Mouse (Mus musculus) limb, embryonic 12.5 days (tissue): ENCODE measurements around the gene Chd9. TPM values are rescaled to one million over a fixed set of nuclear protein-coding genes. Genes with fewer than 3 reads are reported as not detected.

ENCODE experiments used
- ATAC-seq: fragments of 200-750 bp; cut with Nextera tagmentation; 2 replicates; pipeline ENCODE4 v1.8.0; 2017; ENCODE audit warnings: low read depth, moderate TSS enrichment; ENCODE audit not compliant: insufficient number of reproducible peaks, insufficient read depth, low FRiP score, low TSS enrichment
- H3K27ac ChIP-seq: fragments of 300-500 bp; sonication (generic); 2 replicates; pipeline ENCODE4 v1.5.1; 2016; ENCODE audit warnings: mild to moderate bottlenecking, moderate library complexity
- H3K27me3 ChIP-seq: fragments of 300-500 bp; sonication (generic); 2 replicates; pipeline ENCODE4 v1.6.1; 2016; ENCODE audit warnings: mild to moderate bottlenecking, moderate library complexity
- H3K36me3 ChIP-seq: fragments of 300-500 bp; sonication (generic); 2 replicates; pipeline ENCODE4 v1.6.1; 2016; ENCODE audit warnings: mild to moderate bottlenecking, moderate library complexity
- H3K4me1 ChIP-seq: fragments of 300-500 bp; sonication (generic); replicated peaks from 2 replicates; pipeline ENCODE4 v1.6.1; 2016
- H3K4me2 ChIP-seq: fragments of 300-500 bp; sonication (generic); 2 replicates; pipeline ENCODE4 v1.6.1; 2016; ENCODE audit warnings: mild to moderate bottlenecking, moderate library complexity
- H3K4me3 ChIP-seq: fragments of 300-500 bp; sonication (generic); replicated peaks from 2 replicates; pipeline ENCODE4 v1.5.1; 2016; ENCODE audit warnings: mild to moderate bottlenecking
- H3K9ac ChIP-seq: fragments of 300-500 bp; sonication (generic); replicated peaks from 2 replicates; pipeline ENCODE4 v1.6.1; 2016; ENCODE audit warnings: mild to moderate bottlenecking, moderate library complexity
- H3K9me3 ChIP-seq: fragments of 300-500 bp; sonication (generic); 2 replicates; pipeline ENCODE4 v1.6.1; 2016; ENCODE audit warnings: mild to moderate bottlenecking, moderate library complexity
- WGBS: fragments of 180-500 bp; shearing (Covaris S2); methylation state at CpG from one replicate; pipeline ENCODE4 v1.1.7; 2016; 5-methylcytosine and 5-hydroxymethylcytosine counted together
- polyA plus RNA-seq: library from polyadenylated mRNA; unstranded; fragments of >200 nt; fragmentation: Nextera tagmentation; extraction: Ambion mirVana; gene quantifications from 2 replicates; pipeline ENCODE4 v1.2.1, GENCODE M21; 2016

The Chd9 gene
- polyA plus RNA-seq, 1 experiment from 2014 or later = 81.2 TPM

GRCm38 (mm10) chr8:91036905-91037304, 208.8 kb downstream of the Chd9 start:
- ATAC-seq = no peak
- Histone ChIP-seq H3K9me3 (no peaks in the 10 kb centered on the region), H3K36me3 (peaks cover 94% of the 10 kb centered on the region), H3K4me1 (no peaks in the 10 kb centered on the region), H3K9ac (no peak overlapping the region), H3K27ac (no peak overlapping the region), H3K4me3 (no peak overlapping the region), H3K27me3 (no peaks in the 10 kb centered on the region), H3K4me2 (no peak overlapping the region)
- WGBS = 79% methylated on average over 6 of the region's 6 CpGs

- H3K36me3 ChIP-seq = peaks cover 97% of the 10 kb centered on the region
These were observed 210.5 kb downstream of the Chd9 start for GRCm38 (mm10) chr8:91038637-91039036.

GRCm38 (mm10) chr8:91046370-91046769, 218.2 kb downstream of the Chd9 start:
- H3K36me3 ChIP-seq = peaks cover 83% of the 10 kb centered on the region
- no peak for ATAC-seq
- H3K4me3 ChIP-seq = no peak overlapping the region
- H3K27ac ChIP-seq = no peak overlapping the region
- no peaks in the 10 kb centered on the region for H3K27me3 ChIP-seq
- H3K4me2 ChIP-seq = no peak overlapping the region
- H3K9me3 ChIP-seq = no peaks in the 10 kb centered on the region
- no peaks in the 10 kb centered on the region; the same call in 1 of the 2 replicates for H3K4me1 ChIP-seq
- WGBS = 87% methylated on average over 4 of the region's 4 CpGs
- no peak overlapping the region for H3K9ac ChIP-seq

More at GRCm38 (mm10) chr8:91038637-91039036, 210.5 kb downstream of the Chd9 start:
- 93% methylated on average over 1 of the region's 1 CpGs for WGBS
- no peak overlapping the region for H3K4me3 ChIP-seq
- H3K4me1 ChIP-seq = no peaks in the 10 kb centered on the region
- H3K27ac ChIP-seq = no peak overlapping the region
- no peak overlapping the region for H3K9ac ChIP-seq
- ATAC-seq = no peak
- H3K4me2 ChIP-seq = no peak overlapping the region
- H3K27me3 ChIP-seq = no peaks in the 10 kb centered on the region
- H3K9me3 ChIP-seq = no peaks in the 10 kb centered on the region

GRCm38 (mm10) chr8:91051037-91051436, 222.9 kb downstream of the Chd9 start:
- no peak overlapping the region for H3K9ac ChIP-seq
- no peaks in the 10 kb centered on the region for H3K9me3 ChIP-seq
- H3K4me1 ChIP-seq = no peaks in the 10 kb centered on the region; the same call in 1 of the 2 replicates
- H3K27me3 ChIP-seq = no peaks in the 10 kb centered on the region
- H3K27ac ChIP-seq = peak overlapping the region; percentile 43; the same call in 1 of the 2 replicates
- ATAC-seq = no peak
- 49% methylated on average over 8 of the region's 8 CpGs for WGBS
- H3K36me3 ChIP-seq = peaks cover 65% of the 10 kb centered on the region
- no peak overlapping the region for H3K4me3 ChIP-seq
- no peak overlapping the region for H3K4me2 ChIP-seq

- no peak overlapping the region for H3K9ac ChIP-seq
- WGBS = 83% methylated on average over 4 of the region's 4 CpGs
- H3K4me1 ChIP-seq = no peaks in the 10 kb centered on the region; the same call in 1 of the 2 replicates
- H3K9me3 ChIP-seq = no peaks in the 10 kb centered on the region
- peaks cover 49% of the 10 kb centered on the region for H3K36me3 ChIP-seq
- ATAC-seq = no peak
- no peak overlapping the region for H3K4me3 ChIP-seq
- H3K27me3 ChIP-seq = no peaks in the 10 kb centered on the region
- no peak overlapping the region for H3K4me2 ChIP-seq
- no peak overlapping the region for H3K27ac ChIP-seq
These were observed 226.3 kb downstream of the Chd9 start for GRCm38 (mm10) chr8:91054418-91054817.

- WGBS = 31% methylated on average over 3 of the region's 3 CpGs
- no peak overlapping the region for H3K27ac ChIP-seq
- no peak for ATAC-seq
These were observed 228.7 kb downstream of the Chd9 start for GRCm38 (mm10) chr8:91056848-91057247.

GRCm38 (mm10) chr8:91059086-91059578, 231.0 kb downstream of the Chd9 start:
- Histone ChIP-seq H3K4me3 (no peak overlapping the region), H3K36me3 (peaks cover 18% of the 10 kb centered on the region; the same call in 1 of the 2 replicates), H3K4me2 (no peak overlapping the region), H3K4me1 (no peaks in the 10 kb centered on the region; the same call in 1 of the 2 replicates), H3K9ac (no peak overlapping the region), H3K27ac (no peak overlapping the region), H3K27me3 (no peaks in the 10 kb centered on the region), H3K9me3 (no peaks in the 10 kb centered on the region)
- no peak for ATAC-seq

More at GRCm38 (mm10) chr8:91056848-91057247, 228.7 kb downstream of the Chd9 start:
- Histone ChIP-seq H3K4me2 (no peak overlapping the region), H3K27me3 (no peaks in the 10 kb centered on the region), H3K4me3 (no peak overlapping the region), H3K36me3 (peaks cover 30% of the 10 kb centered on the region), H3K9me3 (no peaks in the 10 kb centered on the region), H3K9ac (no peak overlapping the region), H3K4me1 (no peaks in the 10 kb centered on the region; the same call in 1 of the 2 replicates)

- H3K36me3 ChIP-seq = peaks cover 14% of the 10 kb centered on the region; the same call in 1 of the 2 replicates
- no peak overlapping the region for H3K4me3 ChIP-seq
- no peak overlapping the region for H3K4me2 ChIP-seq
- WGBS = 90% methylated on average over 7 of the region's 7 CpGs
- no peaks in the 10 kb centered on the region for H3K27me3 ChIP-seq
- no peaks in the 10 kb centered on the region for H3K9me3 ChIP-seq
- no peak overlapping the region for H3K9ac ChIP-seq
- H3K4me1 ChIP-seq = no peaks in the 10 kb centered on the region; the same call in 1 of the 2 replicates
- no peak overlapping the region for H3K27ac ChIP-seq
- ATAC-seq = no peak
These were observed 231.8 kb downstream of the Chd9 start for GRCm38 (mm10) chr8:91059884-91060510.

GRCm38 (mm10) chr8:91060555-91061471, 232.7 kb downstream of the Chd9 start:
- 77% methylated on average over 19 of the region's 19 CpGs for WGBS
- no peak for ATAC-seq

GRCm38 (mm10) chr8:91065179-91065578, 237.0 kb downstream of the Chd9 start:
- Histone ChIP-seq H3K4me1 (peaks cover 6% of the 10 kb centered on the region; the same call in 1 of the 2 replicates), H3K27ac (no peak overlapping the region), H3K4me2 (no peak overlapping the region), H3K9me3 (no peaks in the 10 kb centered on the region), H3K36me3 (no peaks in the 10 kb centered on the region), H3K9ac (no peak overlapping the region), H3K27me3 (no peaks in the 10 kb centered on the region), H3K4me3 (no peak overlapping the region)
- WGBS = 69% methylated on average over 4 of the region's 4 CpGs
- ATAC-seq = no peak

More at GRCm38 (mm10) chr8:91060555-91061471, 232.7 kb downstream of the Chd9 start:
- no peak overlapping the region for H3K9ac ChIP-seq
- H3K4me2 ChIP-seq = no peak overlapping the region
- H3K9me3 ChIP-seq = no peaks in the 10 kb centered on the region
- peaks cover 8% of the 10 kb centered on the region; the same call in 1 of the 2 replicates for H3K36me3 ChIP-seq
- no peak overlapping the region for H3K27ac ChIP-seq
- H3K4me3 ChIP-seq = no peak overlapping the region
- H3K4me1 ChIP-seq = no peaks in the 10 kb centered on the region; the same call in 1 of the 2 replicates
- H3K27me3 ChIP-seq = no peaks in the 10 kb centered on the region

GRCm38 (mm10) chr8:91069407-91069806, 241.3 kb downstream of the Chd9 start:
- Histone ChIP-seq H3K4me2 (peak overlapping the region; percentile 64), H3K4me1 (peaks cover 12% of the 10 kb centered on the region), H3K36me3 (no peaks in the 10 kb centered on the region), H3K27me3 (no peaks in the 10 kb centered on the region), H3K27ac (no peak overlapping the region), H3K9ac (peak overlapping the region; percentile 78), H3K4me3 (peak overlapping the region; percentile 93), H3K9me3 (no peaks in the 10 kb centered on the region)
- 8% methylated on average over 10 of the region's 10 CpGs for WGBS
- no peak for ATAC-seq
